Mouse (Mus musculus) lung, embryonic 15.5 days (tissue): ENCODE results near the gene Mfap5. TPM values are rescaled to one million over a fixed set of nuclear protein-coding genes. Genes with fewer than 3 reads are reported as not detected.

Source experiments
- ATAC-seq: fragments of 200-750 bp; cut with Nextera tagmentation; 2 replicates; pipeline ENCODE4 v1.8.0; 2017; ENCODE audit warnings: moderate number of reproducible peaks, borderline replicate concordance; ENCODE audit not compliant: low FRiP score, low TSS enrichment; ENCODE audit errors: extremely low read depth
- H3K27ac ChIP-seq: fragments of 300-500 bp; sonication (generic); 2 replicates; pipeline ENCODE4 v1.5.1; 2015; ENCODE audit warnings: moderate library complexity, mild to moderate bottlenecking, inconsistent platforms
- H3K27me3 ChIP-seq: fragments of 300-500 bp; sonication (generic); 2 replicates; pipeline ENCODE4 v1.6.1; 2015; ENCODE audit warnings: inconsistent platforms
- H3K36me3 ChIP-seq: fragments of 300-500 bp; sonication (generic); 2 replicates; pipeline ENCODE4 v1.6.1; 2015; ENCODE audit warnings: inconsistent platforms
- H3K4me1 ChIP-seq: fragments of 300-500 bp; sonication (generic); 2 replicates; pipeline ENCODE4 v1.6.1; 2015; ENCODE audit warnings: inconsistent platforms
- H3K4me2 ChIP-seq: fragments of 300-500 bp; sonication (generic); 2 replicates; pipeline ENCODE4 v1.6.1; 2015; ENCODE audit warnings: inconsistent platforms, mild to moderate bottlenecking, moderate library complexity
- H3K4me3 ChIP-seq: fragments of 300-500 bp; sonication (generic); 2 replicates; pipeline ENCODE4 v1.5.1; 2015; ENCODE audit warnings: mild to moderate bottlenecking, inconsistent platforms
- H3K9ac ChIP-seq: fragments of 300-500 bp; sonication (generic); 2 replicates; pipeline ENCODE4 v1.6.1; 2015; ENCODE audit warnings: inconsistent platforms
- H3K9me3 ChIP-seq: fragments of 300-500 bp; sonication (generic); 2 replicates; pipeline ENCODE4 v1.6.1; 2016; ENCODE audit warnings: inconsistent platforms
- WGBS: fragments of 180-500 bp; shearing (Covaris S2); methylation state at CpG from one replicate; pipeline ENCODE4 v1.1.7; 2015; 5-methylcytosine and 5-hydroxymethylcytosine counted together
- polyA plus RNA-seq: library from polyadenylated mRNA; unstranded; fragments of >200 nt; fragmentation: Nextera tagmentation; extraction: Ambion mirVana; gene quantifications from 2 replicates; pipeline ENCODE4 v1.2.1, GENCODE M21; 2015

Gene Mfap5
- polyA plus RNA-seq, 1 experiment from 2014 or later = 17.5 TPM

DNA sequence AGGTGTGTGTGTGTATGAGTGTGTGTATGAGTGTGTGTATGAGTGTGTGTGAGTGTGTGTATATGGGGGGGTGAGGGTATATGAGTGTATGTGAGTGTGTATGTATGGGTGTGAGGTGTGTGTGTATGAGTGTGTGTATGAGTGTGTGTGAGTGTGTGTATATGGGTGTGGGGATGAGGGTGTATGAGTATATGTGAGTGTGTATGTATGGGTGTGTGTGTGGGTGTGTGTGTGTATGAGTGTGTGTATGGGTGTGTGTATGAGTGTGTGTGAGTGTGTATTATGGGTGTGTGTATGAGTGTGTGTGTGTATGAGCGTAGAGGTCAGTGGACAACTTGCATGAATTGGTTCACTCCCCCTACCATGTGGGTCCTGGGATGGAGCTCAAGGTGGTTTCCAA, 39.0 kb downstream of the Mfap5 start:
- no peaks in the 10 kb centered on the region for H3K9me3 ChIP-seq
- no peak overlapping the region for H3K27ac ChIP-seq
- ATAC-seq = peak; percentile 39; the same call in 1 of the 2 replicates
- WGBS = 75% methylated on average over 1 of the region's 1 CpGs
- no peaks in the 10 kb centered on the region for H3K36me3 ChIP-seq
- H3K4me2 ChIP-seq = no peak overlapping the region
- no peak overlapping the region for H3K4me3 ChIP-seq
- H3K4me1 ChIP-seq = no peaks in the 10 kb centered on the region
- no peak overlapping the region for H3K9ac ChIP-seq
- H3K27me3 ChIP-seq = no peaks in the 10 kb centered on the region

DNA sequence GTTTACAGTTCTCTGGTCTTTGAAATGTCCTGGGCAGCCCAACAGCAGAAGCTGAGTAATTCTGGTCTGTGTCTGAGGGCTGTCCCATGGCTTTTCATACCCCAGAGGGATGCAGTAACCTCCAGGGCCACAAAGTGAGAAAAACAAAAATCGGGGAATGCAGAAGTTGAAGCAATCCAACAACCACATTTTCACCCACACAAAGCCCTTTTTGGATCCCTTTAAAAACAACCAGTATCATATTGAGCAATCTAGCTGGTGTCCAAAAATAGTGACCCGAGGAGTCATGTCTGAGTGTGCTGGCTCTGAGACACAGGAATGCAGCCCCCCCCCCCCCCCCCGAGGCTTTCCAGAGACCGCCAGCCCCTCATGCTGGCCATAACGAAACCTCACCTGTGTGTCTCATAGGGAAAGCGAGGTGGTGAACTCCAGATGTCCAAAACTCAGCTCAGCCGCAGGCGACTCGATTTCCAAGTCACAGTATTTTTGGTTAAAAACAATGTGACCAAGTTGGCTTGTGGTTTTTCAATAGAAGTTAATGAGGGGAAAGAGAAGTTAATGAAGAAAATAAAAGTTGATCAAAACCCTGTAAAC, 39.7 kb downstream of the Mfap5 start:
- H3K36me3 ChIP-seq = no peaks in the 10 kb centered on the region
- no peak for ATAC-seq
- H3K4me3 ChIP-seq = no peak overlapping the region
- H3K9me3 ChIP-seq = no peaks in the 10 kb centered on the region
- no peak overlapping the region for H3K27ac ChIP-seq
- H3K4me2 ChIP-seq = no peak overlapping the region
- no peaks in the 10 kb centered on the region for H3K4me1 ChIP-seq
- H3K9ac ChIP-seq = no peak overlapping the region
- 60% methylated on average over 9 of the region's 9 CpGs for WGBS
- no peaks in the 10 kb centered on the region for H3K27me3 ChIP-seq

DNA sequence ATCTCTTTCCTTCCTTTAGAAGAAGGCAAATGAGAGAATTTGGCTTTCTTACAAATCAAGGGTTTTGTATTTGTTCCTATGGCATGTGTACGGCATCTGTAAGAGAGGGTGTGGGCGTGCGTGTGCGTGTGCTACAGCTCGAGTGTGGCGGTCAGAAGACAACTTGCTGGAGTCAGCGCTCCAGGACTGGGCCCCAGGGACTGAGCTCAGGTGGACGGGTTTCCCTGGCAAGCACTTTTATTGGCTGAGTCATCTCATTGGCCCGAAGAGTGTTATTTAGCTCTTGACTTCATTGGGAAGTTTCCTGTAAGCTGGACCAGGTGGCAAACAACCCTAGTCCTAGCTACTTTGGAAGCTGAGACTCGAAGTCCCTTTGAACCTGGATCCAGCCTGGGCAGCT, 40.3 kb downstream of the Mfap5 start:
- Histone ChIP-seq H3K9ac (no peak overlapping the region), H3K4me3 (no peak overlapping the region), H3K4me2 (no peak overlapping the region), H3K36me3 (no peaks in the 10 kb centered on the region), H3K27me3 (no peaks in the 10 kb centered on the region), H3K4me1 (no peaks in the 10 kb centered on the region), H3K9me3 (no peaks in the 10 kb centered on the region), H3K27ac (no peak overlapping the region)
- WGBS = 74% methylated on average over 10 of the region's 10 CpGs
- ATAC-seq = no peak

DNA sequence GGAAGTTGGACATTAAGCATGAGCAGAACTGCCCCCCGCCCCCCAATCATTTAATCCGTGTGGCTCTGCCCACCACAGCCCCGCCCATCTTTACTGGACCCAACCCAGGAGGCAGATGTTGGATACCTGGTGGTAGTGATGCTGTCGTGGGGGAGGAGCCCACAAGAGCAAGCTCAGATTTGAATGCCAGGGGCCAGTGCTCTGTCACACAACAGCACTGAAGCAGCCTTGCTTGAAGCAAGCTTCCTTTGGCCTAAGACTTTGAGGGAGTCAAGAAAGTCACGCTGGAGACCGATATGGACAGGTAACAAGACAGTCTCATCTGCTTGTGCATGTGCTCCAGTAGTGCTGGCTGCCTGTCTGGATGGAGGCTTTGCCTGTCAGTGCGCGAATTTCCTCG, 48.0 kb downstream of the Mfap5 start, which contains the start of gene Aicda:
Gene Aicda, plus strand, starts transcription at position 196 of the 400 bp plus-strand sequence.
- Histone ChIP-seq H3K4me2 (no peak within 1 kb of the TSS), H3K9ac (no peak within 1 kb of the TSS), H3K36me3 (no peaks in the 10 kb centered on the region), H3K4me3 (no peak within 1 kb of the TSS), H3K4me1 (0 out of 2 replicates have a peak, but pooled peaks cover 3% of the 10 kb centered on the region), H3K9me3 (no peaks in the 10 kb centered on the region), H3K27ac (no peak within 1 kb of the TSS), H3K27me3 (no peaks in the 10 kb centered on the region)
- WGBS = 56% methylated on average over 9 of the region's 9 CpGs
- ATAC-seq = no peak

- 0 out of 2 replicates have a peak, but pooled peaks cover 3% of the 10 kb centered on the region for H3K4me1 ChIP-seq
- H3K27ac ChIP-seq = no peak overlapping the region
- H3K4me2 ChIP-seq = no peak overlapping the region
- no peaks in the 10 kb centered on the region for H3K36me3 ChIP-seq
- no peak overlapping the region for H3K4me3 ChIP-seq
- no peak overlapping the region for H3K9ac ChIP-seq
- WGBS = 45% methylated on average over 6 of the region's 6 CpGs
- no peaks in the 10 kb centered on the region for H3K27me3 ChIP-seq
- no peaks in the 10 kb centered on the region for H3K9me3 ChIP-seq
- ATAC-seq = no peak
These were observed 48.5 kb downstream of the Mfap5 start for GRCm38 (mm10) chr6:122554102-122554501.

- no peaks in the 10 kb centered on the region for H3K27me3 ChIP-seq
- H3K4me2 ChIP-seq = no peak overlapping the region
- H3K36me3 ChIP-seq = no peaks in the 10 kb centered on the region
- H3K4me3 ChIP-seq = no peak overlapping the region
- no peak overlapping the region for H3K9ac ChIP-seq
- no peak for ATAC-seq
- H3K4me1 ChIP-seq = 0 out of 2 replicates have a peak, but pooled peaks cover 3% of the 10 kb centered on the region
- H3K27ac ChIP-seq = no peak overlapping the region
- WGBS = 22% methylated on average over 7 of the region's 7 CpGs
- H3K9me3 ChIP-seq = no peaks in the 10 kb centered on the region
These were observed 49.6 kb downstream of the Mfap5 start for GRCm38 (mm10) chr6:122555266-122555665.

DNA sequence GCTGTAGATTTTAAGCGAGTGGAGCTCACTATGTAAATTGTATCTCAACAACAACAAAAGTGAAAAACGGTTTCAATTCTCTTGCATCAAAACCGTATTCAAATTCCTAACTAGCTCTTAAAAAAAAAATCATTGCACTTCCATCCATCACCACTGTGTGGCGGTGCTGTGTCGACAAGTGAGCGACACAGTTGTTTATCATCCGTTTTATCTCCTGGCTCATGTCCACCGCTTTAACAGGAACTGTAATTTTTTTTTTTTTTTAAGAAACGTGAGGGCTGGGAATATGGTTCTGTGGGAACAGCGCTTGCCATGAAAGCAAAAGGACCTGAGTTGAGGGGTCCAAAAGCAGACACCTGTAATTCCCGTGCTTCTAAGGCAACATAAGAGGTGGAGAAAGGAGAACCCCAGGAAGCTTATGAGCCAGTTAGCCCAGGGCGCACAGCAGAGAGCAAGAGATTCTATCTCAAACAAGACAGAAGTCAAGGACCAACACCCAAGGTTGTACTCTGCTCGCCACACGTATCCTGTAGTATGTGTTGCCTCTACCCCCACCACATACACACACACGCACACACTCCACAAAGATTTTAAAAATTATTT, 51.4 kb downstream of the Mfap5 start:
- no peak for ATAC-seq
- no peaks in the 10 kb centered on the region; the same call in 1 of the 2 replicates for H3K27me3 ChIP-seq
- 22% methylated on average over 15 of the region's 15 CpGs for WGBS
- no peak overlapping the region for H3K4me2 ChIP-seq
- H3K9ac ChIP-seq = no peak overlapping the region
- 0 out of 2 replicates have a peak, but pooled peaks cover 3% of the 10 kb centered on the region for H3K4me1 ChIP-seq
- H3K4me3 ChIP-seq = no peak overlapping the region
- H3K9me3 ChIP-seq = no peaks in the 10 kb centered on the region
- H3K27ac ChIP-seq = no peak overlapping the region
- no peaks in the 10 kb centered on the region for H3K36me3 ChIP-seq

DNA sequence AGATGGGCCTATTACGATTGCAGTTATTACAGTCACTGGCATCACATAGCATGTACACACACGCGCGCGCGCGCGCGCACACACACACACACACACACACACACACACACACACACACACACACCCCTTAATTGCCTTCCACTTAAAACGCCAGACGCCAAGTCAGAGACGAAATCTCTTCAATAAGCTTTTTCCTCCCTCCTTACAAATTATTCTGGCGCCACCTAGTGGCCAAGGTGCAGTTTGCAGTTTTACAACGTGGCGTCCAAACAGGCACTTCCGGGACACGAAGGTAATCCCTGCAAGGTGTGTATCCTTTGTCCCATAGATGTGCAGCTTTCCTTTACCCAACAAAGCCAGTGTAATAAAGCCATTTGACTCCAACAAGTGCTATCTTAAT, 54.8 kb downstream of the Mfap5 start:
- Histone ChIP-seq H3K9me3 (no peaks in the 10 kb centered on the region), H3K9ac (no peak overlapping the region), H3K36me3 (no peaks in the 10 kb centered on the region), H3K27ac (no peak overlapping the region), H3K4me1 (0 out of 2 replicates have a peak, but pooled peaks cover 3% of the 10 kb centered on the region), H3K4me3 (peak overlapping the region; percentile 10; the same call in 1 of the 2 replicates), H3K27me3 (peaks cover 8% of the 10 kb centered on the region; the same call in 1 of the 2 replicates), H3K4me2 (peak overlapping the region; percentile 43)
- ATAC-seq = no peak; the same call in 1 of the 2 replicates
- WGBS = 17% methylated on average over 17 of the region's 17 CpGs

- Histone ChIP-seq H3K36me3 (no peaks in the 10 kb centered on the region), H3K27me3 (peaks cover 8% of the 10 kb centered on the region; the same call in 1 of the 2 replicates), H3K9ac (no peak overlapping the region), H3K4me2 (no peak overlapping the region), H3K9me3 (no peaks in the 10 kb centered on the region), H3K27ac (no peak overlapping the region), H3K4me3 (no peak overlapping the region), H3K4me1 (0 out of 2 replicates have a peak, but pooled peaks cover 3% of the 10 kb centered on the region)
- WGBS = 74% methylated on average over 20 of the region's 20 CpGs
- ATAC-seq = no peak
These were observed 55.4 kb downstream of the Mfap5 start for GRCm38 (mm10) chr6:122561005-122561404.

DNA sequence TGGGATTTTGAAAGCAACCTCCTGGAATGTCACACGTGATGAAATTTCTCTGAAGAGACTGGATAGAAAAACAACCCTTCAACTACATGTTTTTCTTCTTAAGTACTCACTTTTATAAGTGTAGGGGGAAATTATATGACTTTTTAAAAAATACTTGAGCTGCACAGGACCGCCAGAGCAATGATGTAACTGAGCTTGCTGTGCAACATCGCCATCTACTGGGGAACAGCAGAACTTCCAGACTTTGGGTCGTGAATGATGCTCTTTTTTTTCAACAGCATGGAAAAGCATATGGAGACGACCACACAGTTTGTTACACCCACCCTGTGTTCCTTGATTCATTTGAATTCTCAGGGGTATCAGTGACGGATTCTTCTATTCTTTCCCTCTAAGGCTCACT, 56.8 kb downstream of the Mfap5 start:
- H3K4me2 ChIP-seq = 0 out of 2 replicates have a peak overlapping the region, but pooled peaks have one; percentile 2
- no peak overlapping the region for H3K4me3 ChIP-seq
- H3K36me3 ChIP-seq = no peaks in the 10 kb centered on the region
- peak; percentile 32; the same call in 1 of the 2 replicates for ATAC-seq
- no peaks in the 10 kb centered on the region for H3K9me3 ChIP-seq
- H3K9ac ChIP-seq = no peak overlapping the region
- WGBS = 3% methylated on average over 6 of the region's 6 CpGs
- H3K27me3 ChIP-seq = peaks cover 8% of the 10 kb centered on the region; the same call in 1 of the 2 replicates
- no peak overlapping the region for H3K27ac ChIP-seq
- H3K4me1 ChIP-seq = no peaks in the 10 kb centered on the region

DNA sequence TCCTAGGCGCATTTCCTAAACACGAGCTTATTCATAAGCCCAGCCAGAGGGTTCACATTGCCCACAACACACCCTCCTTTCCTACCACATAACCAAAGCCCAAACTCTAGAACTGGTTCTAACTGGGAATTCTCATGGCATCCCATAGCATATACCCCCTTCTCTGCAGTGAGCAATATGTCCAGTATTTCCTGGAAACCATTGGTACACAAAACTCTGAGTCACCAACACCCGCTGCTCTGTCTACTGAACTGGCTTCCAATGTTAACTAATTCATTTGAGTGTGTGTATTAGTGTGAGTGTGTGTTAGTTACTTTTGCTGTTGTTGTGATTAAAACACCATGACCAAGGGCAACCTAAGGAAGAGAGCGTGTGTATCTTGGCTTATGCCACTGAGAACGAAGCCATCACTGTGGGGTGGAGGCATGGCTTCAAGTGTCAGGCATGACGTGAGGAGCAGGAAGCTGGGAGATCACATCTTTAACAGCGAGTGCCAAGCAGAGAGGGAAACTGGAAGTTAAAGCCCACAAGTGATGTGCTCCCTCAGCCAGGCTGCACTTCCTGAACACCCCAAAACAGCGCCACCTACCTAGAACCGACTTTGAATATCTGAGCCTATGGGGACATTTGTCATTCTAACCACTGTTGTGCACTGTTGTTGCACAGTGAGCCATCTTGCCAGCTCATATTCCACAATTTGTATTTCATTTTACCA, 59.6 kb downstream of the Mfap5 start:
- WGBS = 82% methylated on average over 9 of the region's 9 CpGs
- Histone ChIP-seq H3K4me2 (no peak overlapping the region), H3K9ac (no peak overlapping the region), H3K27ac (no peak overlapping the region), H3K27me3 (peaks cover 8% of the 10 kb centered on the region; the same call in 1 of the 2 replicates), H3K4me1 (no peaks in the 10 kb centered on the region), H3K36me3 (no peaks in the 10 kb centered on the region), H3K9me3 (no peaks in the 10 kb centered on the region), H3K4me3 (no peak overlapping the region)
- no peak for ATAC-seq

DNA sequence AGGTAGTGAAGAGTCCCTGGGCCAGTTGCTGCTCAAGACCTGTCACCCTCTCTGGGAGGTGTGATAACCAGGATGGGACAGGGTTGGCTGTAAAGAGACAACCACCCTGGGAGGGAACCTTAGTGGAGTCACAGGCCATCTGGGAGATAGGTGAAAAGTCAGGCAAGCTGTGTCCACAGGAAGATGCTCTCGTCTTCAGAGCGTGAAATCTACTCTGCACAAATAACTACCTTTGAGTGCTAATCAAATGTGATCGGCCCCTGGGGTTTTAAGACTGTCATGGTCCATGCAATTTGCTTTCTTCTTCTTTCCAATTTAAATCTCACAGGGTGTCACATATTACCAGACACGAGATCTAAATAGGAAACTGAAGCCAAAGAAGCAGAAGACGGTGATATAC, 63.5 kb downstream of the Mfap5 start:
- no peak for ATAC-seq
- Histone ChIP-seq H3K36me3 (no peaks in the 10 kb centered on the region), H3K27ac (no peak overlapping the region), H3K4me1 (no peaks in the 10 kb centered on the region), H3K4me2 (no peak overlapping the region), H3K4me3 (no peak overlapping the region), H3K9me3 (no peaks in the 10 kb centered on the region), H3K9ac (no peak overlapping the region), H3K27me3 (no peaks in the 10 kb centered on the region)
- WGBS = 64% methylated on average over 5 of the region's 5 CpGs
